Mouse (Mus musculus): Measurements from ENCODE around the gene Ppp2r5b. TPM values are rescaled to one million over a fixed set of nuclear protein-coding genes. Genes with fewer than 3 reads are reported as not detected.

Ppp2r5b gene
- polyA plus RNA-seq, 1 experiment: 243 TPM

DNA sequence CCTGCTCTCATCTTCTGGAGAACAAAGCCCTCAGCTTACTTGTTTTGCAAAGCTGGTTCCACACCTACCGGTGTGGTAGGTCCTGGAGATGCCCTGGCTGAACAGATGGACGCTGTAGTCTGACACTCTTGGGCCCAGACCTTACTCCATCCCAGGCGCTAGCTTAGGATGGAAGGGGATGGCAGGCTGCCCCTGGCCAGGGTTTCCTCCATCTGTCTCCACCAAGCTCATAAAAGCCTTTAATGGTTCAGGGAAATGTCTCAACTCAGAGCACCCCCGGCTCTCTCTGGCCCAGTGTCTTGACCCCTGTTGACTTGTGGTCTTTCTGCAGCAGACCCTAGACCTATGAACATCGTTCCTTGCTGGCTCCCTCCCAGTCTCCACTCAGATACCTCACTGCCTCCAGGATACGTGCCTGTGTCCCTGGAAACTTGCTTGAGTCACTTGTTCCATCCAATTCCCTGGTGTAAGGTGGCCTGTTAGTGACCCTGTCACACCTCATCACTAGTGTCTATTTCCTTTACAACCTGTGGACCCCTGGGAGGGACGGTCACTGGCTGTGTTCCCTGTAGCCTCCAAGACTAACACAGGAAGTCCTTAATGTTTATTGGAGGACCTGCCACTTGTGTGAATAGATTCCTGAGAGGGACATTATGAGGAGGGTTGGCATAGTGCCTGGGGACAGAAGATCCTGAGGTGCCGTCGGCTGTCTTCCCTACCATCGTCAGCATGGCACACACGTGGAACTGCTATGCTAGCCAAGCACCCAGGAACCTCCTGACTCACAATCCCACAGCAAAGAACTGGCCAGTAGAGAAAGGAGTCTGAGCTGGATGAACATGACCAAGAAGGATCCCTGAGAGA, 31.9 kb upstream of the Ppp2r5b start:
- H3K27me3 ChIP-seq (ENCODE audit: control insufficient read depth, insufficient read depth, low read length): no peaks in the 10 kb centered on the region
- peaks cover 55% of the 10 kb centered on the region for H3K4me1 ChIP-seq (ENCODE audit: control insufficient read depth, insufficient read depth, low read length)
- 5% methylated on average over 11 of the region's 11 CpGs for WGBS
- peak overlapping the region; percentile 94 for H3K27ac ChIP-seq (ENCODE audit: insufficient read depth, low read length)
- DNase-seq: peak; percentile 94 to 97
- H3K4me3 ChIP-seq (replicated peaks; ENCODE audit: insufficient read depth, low read depth, low read length): no peak overlapping the region
- TF ChIP-seq CTCF (IDR thresholded peaks at IDR 0.05; ENCODE audit: borderline replicate concordance, insufficient read depth, low read depth, low read length): 0 out of 2 replicates have a peak, but pooled peaks have one; percentile 3
- no peak for TF ChIP-seq POLR2A (IDR thresholded peaks at IDR 0.05; ENCODE audit: borderline replicate concordance, insufficient read depth, low read length)

DNA sequence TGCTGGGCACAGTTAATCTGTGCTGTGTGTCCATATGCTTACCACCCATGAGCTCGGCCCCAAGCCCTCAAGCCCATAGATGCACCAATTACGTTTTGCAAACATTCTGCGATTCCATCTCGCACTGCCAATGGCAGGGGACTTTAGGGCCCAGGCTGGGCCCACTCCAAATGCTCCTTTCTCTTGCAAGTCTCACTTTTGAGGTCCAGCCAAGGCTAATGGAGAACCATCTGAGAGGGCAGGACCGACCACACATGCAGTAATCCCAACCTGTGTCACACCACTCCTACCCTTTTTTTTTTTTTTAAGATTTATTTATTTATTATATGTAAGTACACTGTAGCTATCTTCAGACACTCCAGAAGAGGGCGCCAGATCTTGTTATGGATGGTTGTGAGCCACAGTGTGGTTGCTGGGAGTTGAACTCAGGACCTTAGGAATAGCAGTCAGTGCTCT, 30.1 kb upstream of the Ppp2r5b start:
- no peaks in the 10 kb centered on the region for H3K27me3 ChIP-seq (ENCODE audit: control insufficient read depth, insufficient read depth, low read length)
- no peak overlapping the region for H3K4me3 ChIP-seq (replicated peaks; ENCODE audit: insufficient read depth, low read depth, low read length)
- DNase-seq: peak; percentile 48 to 51
- peak overlapping the region; percentile 45; the same call in 1 of the 2 replicates for H3K27ac ChIP-seq (ENCODE audit: insufficient read depth, low read length)
- peaks cover 58% of the 10 kb centered on the region for H3K4me1 ChIP-seq (ENCODE audit: control insufficient read depth, insufficient read depth, low read length)
- WGBS: 16% methylated on average over 6 of the region's 6 CpGs
- no peak for TF ChIP-seq POLR2A (IDR thresholded peaks at IDR 0.05; ENCODE audit: borderline replicate concordance, insufficient read depth, low read length)
- 0 out of 2 replicates have a peak, but pooled peaks have one; percentile 16 for TF ChIP-seq CTCF (IDR thresholded peaks at IDR 0.05; ENCODE audit: borderline replicate concordance, insufficient read depth, low read depth, low read length)

DNA sequence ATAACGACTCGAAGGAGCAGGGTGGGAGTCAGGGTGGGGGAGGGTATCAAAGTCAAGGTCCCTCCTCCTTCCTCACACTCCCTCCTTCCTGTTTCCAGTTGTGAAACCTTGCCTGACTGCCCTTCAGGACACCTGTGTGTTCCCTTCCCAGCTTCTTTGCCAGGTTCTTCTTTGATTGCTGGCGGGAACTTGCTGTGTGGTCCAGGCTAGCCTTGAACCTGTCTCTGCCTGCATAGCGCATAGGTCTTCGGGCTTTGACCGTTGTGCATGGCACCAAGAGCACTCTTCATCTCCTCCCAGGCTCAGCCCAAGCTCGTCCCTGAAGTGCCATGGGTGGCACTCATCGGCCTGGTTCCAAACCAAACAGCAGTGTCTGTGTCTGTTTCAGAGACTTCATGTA, 29.3 kb upstream of the Ppp2r5b start:
- peak overlapping the region; percentile 45; the same call in 1 of the 2 replicates for H3K27ac ChIP-seq (ENCODE audit: insufficient read depth, low read length)
- H3K4me1 ChIP-seq (ENCODE audit: control insufficient read depth, insufficient read depth, low read length): peaks cover 55% of the 10 kb centered on the region
- TF ChIP-seq CTCF (IDR thresholded peaks at IDR 0.05; ENCODE audit: borderline replicate concordance, insufficient read depth, low read depth, low read length) (no peak), POLR2A (IDR thresholded peaks at IDR 0.05; ENCODE audit: borderline replicate concordance, insufficient read depth, low read length) (no peak)
- H3K27me3 ChIP-seq (ENCODE audit: control insufficient read depth, insufficient read depth, low read length): no peaks in the 10 kb centered on the region
- DNase-seq: peak in 1 of 2 experiments; percentile 31
- no peak overlapping the region for H3K4me3 ChIP-seq (replicated peaks; ENCODE audit: insufficient read depth, low read depth, low read length)
- WGBS: 81% methylated on average over 8 of the region's 8 CpGs

DNA sequence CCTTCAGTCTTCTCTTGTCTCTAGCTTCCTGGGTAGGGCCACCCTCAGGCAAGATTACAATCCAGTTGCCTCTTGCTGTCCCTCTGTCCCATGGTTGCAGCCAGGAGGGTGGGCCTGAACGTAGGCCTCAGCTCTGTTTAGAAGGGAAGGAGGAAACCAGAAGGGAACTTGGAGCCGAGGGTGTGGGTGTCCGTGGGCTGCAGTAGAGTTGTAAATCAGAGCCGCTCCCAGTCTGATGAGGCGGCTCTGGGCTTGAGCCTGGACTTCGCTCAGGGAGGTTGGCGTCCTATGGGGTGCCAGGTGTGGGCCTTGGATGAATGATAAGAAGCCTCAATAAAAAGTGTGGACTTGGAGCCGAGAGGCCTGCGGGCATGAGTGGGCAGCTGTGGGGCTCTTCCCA, 28.5 kb upstream of the Ppp2r5b start:
- peak in 1 of 2 experiments; percentile 37 for DNase-seq
- 32% methylated on average over 9 of the region's 9 CpGs for WGBS
- no peak overlapping the region for H3K4me3 ChIP-seq (replicated peaks; ENCODE audit: insufficient read depth, low read depth, low read length)
- peaks cover 52% of the 10 kb centered on the region for H3K4me1 ChIP-seq (ENCODE audit: control insufficient read depth, insufficient read depth, low read length)
- 0 out of 2 replicates have a peak overlapping the region, but pooled peaks have one; percentile 1 for H3K27ac ChIP-seq (ENCODE audit: insufficient read depth, low read length)
- H3K27me3 ChIP-seq (ENCODE audit: control insufficient read depth, insufficient read depth, low read length): no peaks in the 10 kb centered on the region
- TF ChIP-seq CTCF (IDR thresholded peaks at IDR 0.05; ENCODE audit: borderline replicate concordance, insufficient read depth, low read depth, low read length) (no peak), POLR2A (IDR thresholded peaks at IDR 0.05; ENCODE audit: borderline replicate concordance, insufficient read depth, low read length) (no peak)

DNA sequence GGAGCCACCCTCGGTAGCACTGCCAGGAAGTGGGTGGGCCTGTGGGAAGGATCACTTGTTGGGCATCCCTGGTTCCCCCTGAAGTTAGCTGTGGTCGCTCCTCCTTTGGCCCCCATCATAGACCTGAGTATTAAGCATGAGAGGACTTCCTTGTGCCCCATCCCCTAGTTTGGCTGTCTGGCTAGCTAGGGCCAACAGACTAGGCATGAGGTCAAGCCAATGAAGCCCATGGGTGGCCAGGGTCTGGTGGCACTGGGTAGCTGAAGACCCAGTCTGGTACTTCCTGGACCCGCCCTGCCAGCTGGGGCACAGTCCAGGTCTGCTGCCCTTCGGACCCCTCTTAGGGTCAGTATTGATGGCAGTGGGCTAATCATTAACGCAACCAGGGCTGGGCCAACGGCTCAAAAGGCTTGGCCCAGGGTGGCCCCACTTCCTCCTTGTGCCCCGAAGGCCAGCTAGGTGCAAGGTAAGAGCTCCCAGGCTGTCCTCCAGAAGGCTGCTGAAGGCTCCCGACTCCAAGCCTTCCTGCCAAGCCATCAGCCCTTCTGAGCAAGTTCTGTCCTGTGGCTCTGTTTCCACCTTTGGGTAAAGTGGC, 27.3 kb upstream of the Ppp2r5b start:
- Histone ChIP-seq H3K4me1 (ENCODE audit: control insufficient read depth, insufficient read depth, low read length) (peaks cover 42% of the 10 kb centered on the region), H3K27ac (ENCODE audit: insufficient read depth, low read length) (no peak overlapping the region), H3K4me3 (replicated peaks; ENCODE audit: insufficient read depth, low read depth, low read length) (no peak overlapping the region), H3K27me3 (ENCODE audit: control insufficient read depth, insufficient read depth, low read length) (no peaks in the 10 kb centered on the region)
- DNase-seq: peak in 1 of 2 experiments; percentile 42
- TF ChIP-seq CTCF (IDR thresholded peaks at IDR 0.05; ENCODE audit: borderline replicate concordance, insufficient read depth, low read depth, low read length) (no peak), POLR2A (IDR thresholded peaks at IDR 0.05; ENCODE audit: borderline replicate concordance, insufficient read depth, low read length) (no peak)
- WGBS: 82% methylated on average over 8 of the region's 8 CpGs

DNA sequence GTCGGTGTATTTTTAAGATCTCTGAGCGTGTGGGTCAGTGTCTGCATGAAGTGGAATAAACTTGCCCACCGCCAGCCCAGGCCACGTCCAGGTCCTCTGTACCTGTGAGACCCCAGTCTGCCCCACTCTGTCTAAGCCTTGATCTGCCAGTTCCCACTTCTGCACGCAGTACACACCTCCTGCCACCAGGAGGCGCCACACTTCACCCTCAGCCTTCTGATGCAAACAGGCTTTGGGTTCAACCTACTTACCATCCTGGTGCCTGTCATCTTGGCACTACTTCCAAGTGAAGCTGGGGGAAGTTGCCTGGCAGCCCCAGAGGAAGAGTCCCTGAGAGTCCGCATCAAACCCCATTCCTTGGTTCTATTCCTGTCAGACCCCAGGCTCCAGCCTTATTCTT, 26.6 kb upstream of the Ppp2r5b start:
- no peak overlapping the region for H3K27ac ChIP-seq (ENCODE audit: insufficient read depth, low read length)
- peak; percentile 81 to 87 for DNase-seq
- H3K27me3 ChIP-seq (ENCODE audit: control insufficient read depth, insufficient read depth, low read length): no peaks in the 10 kb centered on the region
- peaks cover 36% of the 10 kb centered on the region for H3K4me1 ChIP-seq (ENCODE audit: control insufficient read depth, insufficient read depth, low read length)
- 55% methylated on average over 7 of the region's 7 CpGs for WGBS
- no peak overlapping the region for H3K4me3 ChIP-seq (replicated peaks; ENCODE audit: insufficient read depth, low read depth, low read length)
- TF ChIP-seq CTCF (IDR thresholded peaks at IDR 0.05; ENCODE audit: borderline replicate concordance, insufficient read depth, low read depth, low read length): peak; percentile 98
- TF ChIP-seq POLR2A (IDR thresholded peaks at IDR 0.05; ENCODE audit: borderline replicate concordance, insufficient read depth, low read length): no peak

DNA sequence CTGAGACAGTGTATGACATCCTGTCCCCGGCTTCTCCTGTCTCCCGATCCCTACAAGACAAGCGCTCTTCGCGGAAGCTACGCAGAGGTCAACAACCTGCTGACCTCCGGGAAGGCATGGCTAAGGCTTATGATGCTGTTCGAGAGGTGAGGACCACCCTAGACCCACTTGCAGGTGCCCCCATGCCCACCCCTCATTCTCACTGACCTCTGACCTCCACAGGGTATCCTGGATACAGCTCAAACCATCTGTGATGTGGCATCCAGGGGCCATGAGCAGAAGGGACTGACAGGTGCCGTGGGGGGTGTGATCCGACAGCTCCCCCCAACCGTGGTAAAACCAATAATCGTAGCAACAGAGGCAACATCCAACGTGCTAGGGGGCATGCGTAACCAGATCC, 25.7 kb upstream of the Ppp2r5b start:
- no peak for TF ChIP-seq CTCF (IDR thresholded peaks at IDR 0.05; ENCODE audit: borderline replicate concordance, insufficient read depth, low read depth, low read length)
- no peak for TF ChIP-seq POLR2A (IDR thresholded peaks at IDR 0.05; ENCODE audit: borderline replicate concordance, insufficient read depth, low read length)
- Histone ChIP-seq H3K27me3 (ENCODE audit: control insufficient read depth, insufficient read depth, low read length) (no peaks in the 10 kb centered on the region), H3K4me3 (replicated peaks; ENCODE audit: insufficient read depth, low read depth, low read length) (no peak overlapping the region), H3K27ac (ENCODE audit: insufficient read depth, low read length) (no peak overlapping the region), H3K4me1 (ENCODE audit: control insufficient read depth, insufficient read depth, low read length) (peaks cover 30% of the 10 kb centered on the region)
- 86% methylated on average over 14 of the region's 14 CpGs for WGBS
- DNase-seq: no peak
